Mouse (Mus musculus) lung, adult 2 months (tissue): ENCODE measurements at regions not wholly inside any gene's neighbourhood (a gene's known extent, or its start where the extent isn't known, plus 50 kb on each side); places are given as distances from the start of the nearest gene placed in this dataset.

Source experiments
- DNase-seq: peaks from one replicate; pipeline ENCODE4 v3.0.0; 2022
- H3K4me1 ChIP-seq: fragments of 200-500 bp; 2 replicates; pipeline ENCODE4 v1.6.1; 2011; ENCODE audit warnings: low read length; ENCODE audit not compliant: control insufficient read depth, insufficient read depth
- H3K4me3 ChIP-seq: fragments of 200-500 bp; replicated peaks from 2 replicates; pipeline ENCODE3; 2011; ENCODE audit warnings: low read depth, mild to moderate bottlenecking, control low read depth, low read length; ENCODE audit errors: extremely low read depth
- CTCF ChIP-seq: fragments of 200-500 bp; IDR thresholded peaks from 2 replicates; pipeline ENCODE4 v1.5.1; 2011; ENCODE audit warnings: mild to moderate bottlenecking, low read length, control low read depth; ENCODE audit not compliant: insufficient read depth
- POLR2A ChIP-seq: fragments of 200-500 bp; IDR thresholded peaks from 2 replicates; pipeline ENCODE4 v1.6.1; 2011; ENCODE audit warnings: low read depth, mild to moderate bottlenecking, control low read depth, low read length, borderline replicate concordance; ENCODE audit errors: extremely low read depth
- WGBS: fragments of 180-500 bp; shearing (Covaris S2); methylation state at CpG from one replicate; pipeline ENCODE4 v1.1.7; 2018; 5-methylcytosine and 5-hydroxymethylcytosine counted together

- no peak for DNase-seq
- no peak overlapping the region for H3K4me3 ChIP-seq
- no peaks in the 10 kb centered on the region for H3K4me1 ChIP-seq
- 76% methylated on average over 2 of the region's 2 CpGs for WGBS
- TF ChIP-seq CTCF (no peak), POLR2A (no peak)
These were observed 337.4 kb downstream of the Rps24 start for GRCm38 (mm10) chr14:24824351-24824750.

GRCm38 (mm10) chr14:24825722-24826386, 338.9 kb downstream of the Rps24 start:
- no peak for DNase-seq
- 82% methylated on average over 11 of the region's 11 CpGs for whole genome bisulfite sequencing
- TF ChIP-seq POLR2A = no peak
- Histone ChIP-seq H3K4me3 (no peak overlapping the region), H3K4me1 (no peaks in the 10 kb centered on the region)

GRCm38 (mm10) chr14:24826471-24827337, 339.8 kb downstream of the Rps24 start:
- no peak for DNase-seq
- no peaks in the 10 kb centered on the region for H3K4me1 ChIP-seq
- no peak overlapping the region for H3K4me3 ChIP-seq
- WGBS = 54% methylated on average over 13 of the region's 13 CpGs
- no peak for TF ChIP-seq POLR2A

- Histone ChIP-seq H3K4me1 (no peaks in the 10 kb centered on the region), H3K4me3 (no peak overlapping the region)
- DNase-seq = no peak
- TF ChIP-seq CTCF (no peak), POLR2A (no peak)
- 51% methylated on average over 8 of the region's 8 CpGs for WGBS
These were observed 340.6 kb downstream of the Rps24 start for GRCm38 (mm10) chr14:24827381-24828031.

- TF ChIP-seq CTCF (no peak), POLR2A (no peak)
- 31% methylated on average over 6 of the region's 6 CpGs for WGBS
- H3K4me1 ChIP-seq = no peaks in the 10 kb centered on the region
- H3K4me3 ChIP-seq = no peak overlapping the region
- DNase-seq = no peak
These were observed 342.1 kb downstream of the Rps24 start for GRCm38 (mm10) chr14:24829001-24829400.

GRCm38 (mm10) chr14:24833211-24833610, 346.3 kb downstream of the Rps24 start:
- no peak for DNase-seq

GRCm38 (mm10) chr14:24838219-24838618, 351.3 kb downstream of the Rps24 start:
- WGBS = 56% methylated on average over 4 of the region's 4 CpGs
- no peaks in the 10 kb centered on the region for H3K4me1 ChIP-seq
- TF ChIP-seq CTCF = no peak
- TF ChIP-seq POLR2A = no peak
- no peak overlapping the region for H3K4me3 ChIP-seq
- DNase-seq = no peak

More at GRCm38 (mm10) chr14:24833211-24833610, 346.3 kb downstream of the Rps24 start:
- H3K4me3 ChIP-seq = no peak overlapping the region
- H3K4me1 ChIP-seq = no peaks in the 10 kb centered on the region
- no peak for TF ChIP-seq CTCF
- no peak for TF ChIP-seq POLR2A
- 47% methylated on average over 2 of the region's 2 CpGs for WGBS

- TF ChIP-seq POLR2A = no peak
- TF ChIP-seq CTCF = no peak
- H3K4me3 ChIP-seq = no peak overlapping the region
- no peak for DNase-seq
- 81% methylated on average over 4 of the region's 4 CpGs for WGBS
- no peaks in the 10 kb centered on the region for H3K4me1 ChIP-seq
These were observed 352.1 kb downstream of the Rps24 start for GRCm38 (mm10) chr14:24839056-24839455.

GRCm38 (mm10) chr14:24841715-24842496, 355.0 kb downstream of the Rps24 start:
- WGBS = 64% methylated on average over 17 of the region's 17 CpGs
- H3K4me1 ChIP-seq = no peaks in the 10 kb centered on the region
- H3K4me3 ChIP-seq = no peak overlapping the region
- DNase-seq = no peak
- TF ChIP-seq POLR2A (no peak), CTCF (no peak)
